Mouse (Mus musculus): ENCODE measurements around the gene Gria2. TPM values are rescaled to one million over a fixed set of nuclear protein-coding genes. Genes with fewer than 3 reads are reported as not detected.

Gria2 gene
- total and polyA plus RNA-seq, 3 experiments = 0.74 to 10.9 (median 7.8) TPM

- no peak for DNase-seq
These were observed 26.7 kb downstream of the Gria2 start for GRCm38 (mm10) chr3:80775971-80776370.

GRCm38 (mm10) chr3:80774005-80774764, 28.4 kb downstream of the Gria2 start:
- no peak for DNase-seq

- no peak for DNase-seq
These were observed 29.4 kb downstream of the Gria2 start for GRCm38 (mm10) chr3:80773232-80773631.

GRCm38 (mm10) chr3:80769506-80770235, 33.0 kb downstream of the Gria2 start:
- no peak for DNase-seq

GRCm38 (mm10) chr3:80758955-80759354, 43.7 kb downstream of the Gria2 start:
- no peak for DNase-seq

GRCm38 (mm10) chr3:80758363-80758762, 44.3 kb downstream of the Gria2 start:
- no peak for DNase-seq

- DNase-seq = no peak
These were observed 51.8 kb downstream of the Gria2 start for GRCm38 (mm10) chr3:80750786-80751185.

GRCm38 (mm10) chr3:80725205-80725604, 77.4 kb downstream of the Gria2 start:
- DNase-seq = no peak

- no peak for DNase-seq
These were observed 89.5 kb downstream of the Gria2 start for GRCm38 (mm10) chr3:80713123-80713522.

- no peak for DNase-seq
These were observed 93.6 kb downstream of the Gria2 start for GRCm38 (mm10) chr3:80708992-80709391.

- DNase-seq = no peak
These were observed 100.5 kb downstream of the Gria2 start for GRCm38 (mm10) chr3:80702173-80702572.

- no peak for DNase-seq
These were observed 105.1 kb downstream of the Gria2 start for GRCm38 (mm10) chr3:80697523-80697922.

GRCm38 (mm10) chr3:80694965-80695364, 107.7 kb downstream of the Gria2 start:
- no peak for DNase-seq

GRCm38 (mm10) chr3:80665105-80665504, 137.5 kb downstream of the Gria2 start:
- no peak for DNase-seq

GRCm38 (mm10) chr3:80663293-80663692, 139.3 kb downstream of the Gria2 start:
- no peak for DNase-seq

- DNase-seq = no peak
These were observed 140.8 kb downstream of the Gria2 start for GRCm38 (mm10) chr3:80661838-80662237.

GRCm38 (mm10) chr3:80652213-80652612, 150.4 kb downstream of the Gria2 start:
- DNase-seq = no peak

Small RNAs within 50 kb of the gene (microRNA-seq; reads per million reads assigned to microRNA genes)
- 0 reads per million in 2 experiments for gene Gm25749

Other genes starting within 250 kb of the Gria2 start
- gene Glrb, start 110.8 kb upstream of the Gria2 start, total RNA-seq (2021) = 10 to 100 TPM in 1 of 2 experiments, 1 to 10 TPM in 1; 7.1 to 15.4 TPM
- gene Glrb, start 110.8 kb upstream of the Gria2 start, polyA plus RNA-seq (2012; rRNA removed) = 1.8 and 2.5 TPM in 2 replicates
- 10 to 100 TPM in 1 of 2 experiments, 1 to 10 TPM in 1; 6.0 to 11.3 TPM for gene Pdgfc, start 233.6 kb upstream of the Gria2 start, total RNA-seq (2021)
- 4.1 and 4.9 TPM in 2 replicates for gene Pdgfc, start 233.6 kb upstream of the Gria2 start, polyA plus RNA-seq (2012; rRNA removed)

Data from adrenal gland, adult 2 months (tissue).